Mouse (Mus musculus): ENCODE results near the gene Lsamp.

- TF ChIP-seq HCFC1 (IDR thresholded peaks at IDR 0.05; ENCODE audit: borderline replicate concordance, insufficient read depth, low read length) (no peak), CHD2 (IDR thresholded peaks at IDR 0.05; ENCODE audit: low read depth, low read length) (no peak), MAFK (IDR thresholded peaks at IDR 0.05; ENCODE audit: insufficient read depth, low read depth, low read length) (no peak), ZC3H11A (IDR thresholded peaks at IDR 0.05; ENCODE audit: borderline replicate concordance, low read depth, low read length) (no peak), ZNF384 (IDR thresholded peaks at IDR 0.05; ENCODE audit: low read depth, low read length) (no peak)
Measured at GRCm38 (mm10) chr16:42189431-42190081, 2205.4 kb downstream of the Lsamp start.
